Mouse (Mus musculus): Measurements from ENCODE around the gene Mki67. TPM values are rescaled to one million over a fixed set of nuclear protein-coding genes. Genes with fewer than 3 reads are reported as not detected.

Gene Mki67
- total RNA-seq (2023): 4.1 to 7.2 TPM (median 5.4 TPM) in 4 replicates

DNA sequence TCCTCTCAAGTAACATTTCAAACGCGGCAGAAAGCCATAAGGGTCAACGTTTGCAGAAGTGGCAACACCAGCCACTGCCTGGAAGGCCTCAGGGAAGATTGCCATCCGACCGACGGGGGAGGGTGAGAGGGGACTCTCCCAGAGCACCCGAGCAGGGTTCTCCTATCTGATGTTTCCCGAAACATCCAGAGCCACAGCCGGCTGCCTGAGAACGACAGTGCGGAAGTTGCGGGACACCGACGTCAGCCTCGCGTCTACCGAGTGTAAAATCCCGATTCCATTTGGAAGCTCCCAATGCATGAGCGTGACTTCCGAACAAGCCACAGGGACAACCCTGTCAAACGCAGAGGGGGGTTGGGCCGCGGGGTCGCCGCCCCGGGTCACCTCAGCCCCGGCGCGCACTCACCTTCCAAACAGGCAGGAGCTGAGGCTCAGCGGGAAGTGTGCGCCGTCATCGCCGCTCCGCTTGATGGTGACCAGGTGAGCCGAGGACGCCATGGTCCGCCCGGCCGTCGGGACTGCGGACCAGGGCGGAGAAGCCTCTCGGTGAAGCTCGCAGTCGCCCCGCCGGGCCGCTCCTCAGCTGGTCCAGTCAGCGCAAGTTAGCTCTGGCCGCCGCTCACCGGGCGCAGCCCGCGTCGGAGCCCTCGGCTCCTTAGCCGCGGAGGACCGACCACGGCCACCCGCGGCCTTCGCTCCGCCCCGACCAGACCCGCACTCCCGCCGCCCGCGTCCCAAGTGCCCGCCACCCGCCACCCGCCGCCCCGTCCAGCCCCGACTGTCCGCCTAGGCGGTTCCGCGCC lies at the start of gene Mki67:
Mki67 (minus strand) TSS at position 720 of the 803 bp plus-strand sequence.

Other genes with a start within 250 kb of the Mki67 start
- gene Clrn3, start 187.7 kb downstream of the Mki67 start, total RNA-seq (2023): not detected in 4 replicates
- gene Ptpre, start 178.9 kb downstream of the Mki67 start, total RNA-seq (2023): 14.8 to 17.4 TPM (median 15.8 TPM) in 4 replicates